Comparison of ENCODE assay signal across 11 mouse cellular contexts in genomic region chr11:88595616-88596015, GRCm38 (mm10).
DNase-seq lines count a peak whose midpoint lies in the region; ATAC-seq and TF ChIP-seq lines count a peak whose summit lies in the region.
"Had no signal": no experiment of that assay in that cellular context is flagged by ENCODE, and none has a peak within 500 bp of the region (broad histone marks: within the 10 kb centered on the region; RNA-seq: fewer than 3 reads in every experiment).

No protein-coding gene starts in this region.

- DNase-seq in hindbrain, embryonic 14.5 days (ENCODE audit: low spot score): no peak
- peak; percentile 52 to 53 for DNase-seq in B cell, adult 2 months
- peak; percentile 75 for DNase-seq in brain, embryonic 14.5 days (ENCODE audit: low read depth)
- DNase-seq in naive thymus-derived CD4-positive, alpha-beta T cell, adult 2 months (ENCODE audit: low read depth): peak; percentile 72
- DNase-seq in cerebellum, adult 8-10 months: no peak
- no peak for DNase-seq in frontal cortex, postnatal 10 days (ENCODE audit: low spot score in 2 of 2)
- DNase-seq in embryo, embryonic 10.5 days (ENCODE audit: low spot score): no peak
- DNase-seq: layer of hippocampus, postnatal 36 days had no signal

- no peaks in the 10 kb centered on the region for H3K9me3 ChIP-seq in hindbrain, embryonic 12.5 days (replicated peaks)
- no peaks in the 10 kb centered on the region for H3K9me3 ChIP-seq in hindbrain, embryonic 14.5 days (ENCODE audit: control insufficient read depth, low read length)
- H3K9me3 ChIP-seq: midbrain, embryonic 12.5 days had no signal

- no peak overlapping the region for H3K4me2 ChIP-seq in hindbrain, embryonic 12.5 days (replicated peaks)
- no peak overlapping the region for H3K4me2 ChIP-seq in hindbrain, embryonic 14.5 days (replicated peaks)
- H3K4me2 ChIP-seq: midbrain, embryonic 12.5 days had no signal

- no peak overlapping the region for H3K9ac ChIP-seq in hindbrain, embryonic 12.5 days
- no peak overlapping the region for H3K9ac ChIP-seq in hindbrain, embryonic 14.5 days
- H3K9ac ChIP-seq: midbrain, embryonic 12.5 days had no signal

- ATAC-seq in hindbrain, embryonic 12.5 days (ENCODE audit: low FRiP score): no peak
- no peak for ATAC-seq in hindbrain, embryonic 14.5 days (ENCODE audit: low FRiP score)

- no peak for TF ChIP-seq POLR2A in brain, embryonic 14.5 days (IDR thresholded peaks at IDR 0.05; ENCODE audit: borderline replicate concordance, extremely low read depth, insufficient read depth, insufficient read length, poor library complexity, severe bottlenecking)

- H3K27me3 ChIP-seq in hindbrain, embryonic 12.5 days: no peaks in the 10 kb centered on the region
- no peaks in the 10 kb centered on the region for H3K27me3 ChIP-seq in hindbrain, embryonic 14.5 days (ENCODE audit: control insufficient read depth, insufficient read depth, low read length)
- H3K27me3 ChIP-seq: midbrain, embryonic 12.5 days had no signal

- no peak overlapping the region for H3K4me3 ChIP-seq in hindbrain, embryonic 12.5 days
- H3K4me3 ChIP-seq in hindbrain, embryonic 14.5 days (replicated peaks; ENCODE audit: low read length): no peak overlapping the region
- H3K4me3 ChIP-seq: midbrain, embryonic 12.5 days had no signal

- no peaks in the 10 kb centered on the region for H3K36me3 ChIP-seq in hindbrain, embryonic 12.5 days
- 0 out of 2 replicates have a peak, but pooled peaks cover 4% of the 10 kb centered on the region for H3K36me3 ChIP-seq in hindbrain, embryonic 14.5 days (replicated peaks; ENCODE audit: control insufficient read depth, insufficient read depth)
- H3K36me3 ChIP-seq: midbrain, embryonic 12.5 days had no signal

- peaks cover 82% of the 10 kb centered on the region for H3K4me1 ChIP-seq in hindbrain, embryonic 12.5 days
- peaks cover 51% of the 10 kb centered on the region for H3K4me1 ChIP-seq in hindbrain, embryonic 14.5 days (replicated peaks; ENCODE audit: control insufficient read depth, insufficient read depth, low read length)

- 47% methylated on average over 4 of the region's 4 CpGs for WGBS in hindbrain, embryonic 12.5 days
- 45% methylated on average over 4 of the region's 4 CpGs for WGBS in hindbrain, embryonic 14.5 days

- peak overlapping the region; percentile 48 for H3K27ac ChIP-seq in hindbrain, embryonic 12.5 days
- H3K27ac ChIP-seq in hindbrain, embryonic 14.5 days: no peak overlapping the region
- H3K27ac ChIP-seq: midbrain, embryonic 12.5 days; stomach, postnatal 0 days had no signal

- no peak for TF ChIP-seq CTCF in brain, embryonic 14.5 days (IDR thresholded peaks at IDR 0.05; ENCODE audit: borderline replicate concordance, extremely low read depth, insufficient read depth, insufficient read length)

Comparison
In these comparisons a context has a peak if more than half of its experiments do, and no peak if none do; other contexts are left out.
1. DNase-seq: peak in B cell, adult 2 months (2 of 2), brain, embryonic 14.5 days (single experiment) and naive thymus-derived CD4-positive, alpha-beta T cell, adult 2 months (single experiment); none in hindbrain, embryonic 14.5 days (single experiment), cerebellum, adult 8-10 months (single experiment), frontal cortex, postnatal 10 days (0 of 2) and embryo, embryonic 10.5 days (single experiment).